Mouse (Mus musculus): ENCODE results near the gene Cir1.

DNA sequence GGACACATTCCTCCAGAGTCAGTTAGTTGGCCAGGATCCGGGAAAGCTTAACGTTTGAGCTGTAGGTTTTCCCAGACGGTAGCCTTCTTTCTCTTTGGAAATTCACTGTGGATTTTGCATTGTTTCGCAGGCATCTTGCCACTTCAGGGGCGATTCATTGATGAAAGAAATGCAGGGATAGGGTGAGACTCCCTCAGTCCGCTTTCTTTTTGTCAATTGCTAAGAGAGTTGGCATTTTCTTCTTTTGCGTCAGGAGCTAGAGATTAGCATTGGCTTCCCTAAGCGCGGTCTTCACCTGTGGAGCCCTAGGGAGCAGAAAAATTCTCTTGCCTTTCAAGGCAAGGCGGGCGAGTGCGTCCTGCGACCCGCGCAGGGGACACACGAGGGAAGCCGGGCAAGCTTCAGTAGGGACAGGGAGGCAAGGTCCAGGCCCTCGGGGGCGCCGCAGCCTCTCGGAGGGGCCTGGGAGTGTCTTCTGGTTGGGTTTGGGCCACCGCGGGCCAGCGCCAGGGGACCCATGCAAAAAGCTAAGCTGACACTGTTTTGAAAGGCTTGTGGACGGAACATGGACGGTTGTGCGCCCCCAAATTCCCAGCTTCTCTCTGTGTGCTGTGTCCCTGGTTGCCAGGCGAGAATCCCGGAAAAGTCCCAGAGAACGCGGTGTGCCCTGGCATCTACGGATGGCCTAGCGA is 32.0 kb downstream of the Cir1 start:
- no peak for TF ChIP-seq POLR2A (IDR thresholded peaks at IDR 0.05; ENCODE audit: control insufficient read depth, extremely low read depth, insufficient read depth, low read length, poor library complexity)
- no peak for TF ChIP-seq CTCF (IDR thresholded peaks at IDR 0.05; ENCODE audit: borderline replicate concordance, control insufficient read depth, extremely low read depth, insufficient read depth, low read length, poor library complexity)

Measured in thymus, adult 2 months (tissue).